Mouse (Mus musculus): ENCODE data around the gene Ginm1.

DNA sequence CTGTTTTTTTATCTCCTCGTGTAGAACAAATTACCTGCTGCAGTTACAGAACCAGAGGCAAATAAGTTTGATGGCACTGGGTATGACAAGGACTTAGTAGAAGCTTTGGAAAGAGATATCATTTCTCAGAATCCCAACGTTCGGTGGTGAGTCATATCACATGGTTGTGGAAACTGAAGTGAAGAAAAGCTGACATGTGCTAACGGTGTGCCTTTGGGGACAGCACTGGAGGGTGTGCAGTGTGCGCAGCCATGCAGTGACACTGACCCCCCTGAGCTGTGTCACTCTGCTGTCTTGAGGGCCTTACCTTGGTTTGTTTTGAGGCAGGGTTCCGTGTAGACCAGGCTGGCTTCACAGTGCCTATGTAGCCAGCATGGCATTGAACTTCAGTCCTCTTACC lies 43.9 kb downstream of the Ginm1 start:
- no peak for TF ChIP-seq EP300 (IDR thresholded peaks at IDR 0.05; ENCODE audit: low read depth)
- no peak for TF ChIP-seq CTCF (IDR thresholded peaks at IDR 0.05; ENCODE audit: low read depth)
